Mouse (Mus musculus) urinary bladder, postnatal 36 days (tissue): ENCODE data around the gene Fam189a1.

ENCODE experiments used
- DNase-seq, 2 experiments: peaks; one replicate each; pipeline ENCODE4 v3.0.0; 2022; ENCODE audit warnings: low spot score in 2 of 2, mixed read lengths in 1 of 2

The Fam189a1 gene

GRCm38 (mm10) chr7:65104207-65105096 lies 51.9 kb downstream of the Fam189a1 start:
- DNase-seq: no peak

GRCm38 (mm10) chr7:65101661-65102060 lies 54.7 kb downstream of the Fam189a1 start:
- no peak for DNase-seq

- no peak for DNase-seq
Measured at GRCm38 (mm10) chr7:65097708-65098107, 58.7 kb downstream of the Fam189a1 start.

GRCm38 (mm10) chr7:65095631-65096107 lies 60.7 kb downstream of the Fam189a1 start:
- DNase-seq: no peak

- no peak for DNase-seq
Measured at GRCm38 (mm10) chr7:65093314-65093713, 63.1 kb downstream of the Fam189a1 start.

GRCm38 (mm10) chr7:65091486-65091885 lies 64.9 kb downstream of the Fam189a1 start:
- no peak for DNase-seq

- DNase-seq: no peak
Measured at GRCm38 (mm10) chr7:65085972-65086371, 70.4 kb downstream of the Fam189a1 start.

GRCm38 (mm10) chr7:65082778-65083091 lies 73.6 kb downstream of the Fam189a1 start:
- no peak for DNase-seq

- no peak for DNase-seq
Measured at GRCm38 (mm10) chr7:65081979-65082777, 74.2 kb downstream of the Fam189a1 start.

GRCm38 (mm10) chr7:65076134-65076533 lies 80.2 kb downstream of the Fam189a1 start:
- no peak for DNase-seq

GRCm38 (mm10) chr7:65074194-65074593 lies 82.2 kb downstream of the Fam189a1 start:
- DNase-seq: no peak

GRCm38 (mm10) chr7:65073555-65073954 lies 82.8 kb downstream of the Fam189a1 start:
- peak; percentile 3 to 18 for DNase-seq

- DNase-seq: no peak
Measured at GRCm38 (mm10) chr7:65066211-65066610, 90.2 kb downstream of the Fam189a1 start.

GRCm38 (mm10) chr7:65065457-65065856 lies 90.9 kb downstream of the Fam189a1 start:
- DNase-seq: no peak

- DNase-seq: no peak
Measured at GRCm38 (mm10) chr7:65064638-65065037, 91.7 kb downstream of the Fam189a1 start.

- no peak for DNase-seq
Measured at GRCm38 (mm10) chr7:65064096-65064495, 92.3 kb downstream of the Fam189a1 start.

- no peak for DNase-seq
Measured at GRCm38 (mm10) chr7:65060163-65060799, 96.1 kb downstream of the Fam189a1 start.

- no peak for DNase-seq
Measured at GRCm38 (mm10) chr7:65056864-65057263, 99.5 kb downstream of the Fam189a1 start.

- DNase-seq: no peak
Measured at GRCm38 (mm10) chr7:65051986-65052385, 104.4 kb downstream of the Fam189a1 start.

GRCm38 (mm10) chr7:65049236-65049954 lies 107.0 kb downstream of the Fam189a1 start:
- no peak for DNase-seq

GRCm38 (mm10) chr7:65047700-65048099 lies 108.7 kb downstream of the Fam189a1 start:
- DNase-seq: no peak

GRCm38 (mm10) chr7:65046690-65047089 lies 109.7 kb downstream of the Fam189a1 start:
- no peak for DNase-seq
